Mouse (Mus musculus): Measurements from ENCODE around the gene Dnpep. TPM values are rescaled to one million over a fixed set of nuclear protein-coding genes. Genes with fewer than 3 reads are reported as not detected.

Gene Dnpep
- total RNA-seq, 4 experiments from 2014 or later = 56.5 to 63.2 (median 59.7) TPM

DNA sequence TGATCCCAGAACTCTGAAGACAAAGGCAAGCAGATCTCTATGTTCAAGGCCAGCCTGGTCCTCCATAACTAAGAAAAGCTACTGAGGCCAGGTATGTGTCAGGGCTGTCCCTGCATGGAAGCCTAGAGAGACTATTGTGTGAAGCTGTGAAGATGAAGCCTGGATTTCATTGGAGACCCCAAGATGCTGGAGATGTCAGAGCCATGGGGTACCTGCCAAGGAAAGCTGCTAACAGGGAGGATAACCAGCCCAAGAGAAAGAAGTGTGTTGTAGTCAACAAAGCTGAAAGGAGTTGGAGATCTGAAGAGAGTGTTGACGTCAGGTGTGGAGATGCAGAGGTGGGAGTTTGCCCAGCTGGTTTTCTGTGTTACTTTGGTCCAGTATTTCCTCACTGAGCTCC is 13.5 kb upstream of the Dnpep start:
- DNase-seq (ENCODE audit: low spot score in 2 of 2) = no peak

DNA sequence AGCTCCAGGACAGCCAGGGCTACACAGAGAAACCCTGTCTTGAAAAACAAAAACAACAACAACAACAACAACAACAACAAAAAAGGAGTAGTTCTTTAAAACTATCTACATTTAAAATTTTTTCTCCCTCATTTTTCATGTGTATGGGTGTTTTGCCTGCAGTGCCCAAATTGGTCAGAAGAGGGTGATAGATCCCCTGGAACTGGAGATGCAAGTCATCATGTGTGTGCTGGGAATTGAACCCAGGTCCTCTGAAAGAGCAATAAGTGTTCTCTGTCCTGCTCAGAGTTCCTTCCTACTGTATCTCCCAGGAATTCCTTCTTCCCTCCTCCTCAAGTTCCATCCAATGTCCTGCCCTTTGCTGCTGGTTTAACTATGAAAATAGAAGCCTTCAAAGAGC is 9.7 kb upstream of the Dnpep start:
- DNase-seq (ENCODE audit: low spot score in 2 of 2) = no peak

DNA sequence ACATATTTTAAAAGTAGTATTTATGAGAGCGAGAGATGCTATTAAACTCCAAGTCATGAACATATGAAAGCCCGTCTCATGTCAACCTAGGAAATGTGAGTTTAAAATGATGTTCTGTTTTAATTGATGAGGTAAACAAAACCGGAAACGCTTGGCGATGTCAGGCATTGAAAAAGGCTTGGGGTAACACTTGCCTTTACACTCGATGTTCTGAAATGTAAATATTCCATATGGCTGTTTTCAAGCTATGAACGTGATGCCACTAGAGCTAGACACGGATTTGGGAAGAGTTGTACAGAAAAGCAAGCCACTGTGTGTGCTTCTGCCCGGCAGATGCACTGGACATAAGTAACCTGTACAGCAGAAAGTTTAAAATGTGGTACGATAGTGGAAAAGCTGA is 1.4 kb upstream of the Dnpep start:
- DNase-seq (ENCODE audit: low spot score in 2 of 2) = no peak

DNA sequence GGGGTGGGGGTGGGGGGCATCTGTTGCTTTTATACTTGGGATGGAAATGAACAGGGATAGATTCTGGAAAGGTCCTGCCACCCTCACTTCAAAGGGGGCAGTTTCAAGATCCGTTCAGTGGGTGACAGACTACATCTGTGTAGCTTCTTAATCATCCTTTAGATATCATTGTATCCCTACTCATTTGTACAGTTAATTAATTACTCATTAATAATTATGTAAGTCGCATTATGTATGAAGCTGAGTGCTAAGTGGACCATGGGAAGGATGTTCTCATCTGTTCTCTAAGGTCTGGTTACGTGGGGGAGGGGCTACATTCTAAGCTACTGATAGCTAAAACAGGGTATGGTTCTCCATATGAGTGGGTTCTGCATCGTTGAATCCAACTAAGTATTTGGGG is 946 bp upstream of the Dnpep start:
- peak in 1 of 2 experiments; percentile 44 for DNase-seq (ENCODE audit: low spot score in 2 of 2)

DNA sequence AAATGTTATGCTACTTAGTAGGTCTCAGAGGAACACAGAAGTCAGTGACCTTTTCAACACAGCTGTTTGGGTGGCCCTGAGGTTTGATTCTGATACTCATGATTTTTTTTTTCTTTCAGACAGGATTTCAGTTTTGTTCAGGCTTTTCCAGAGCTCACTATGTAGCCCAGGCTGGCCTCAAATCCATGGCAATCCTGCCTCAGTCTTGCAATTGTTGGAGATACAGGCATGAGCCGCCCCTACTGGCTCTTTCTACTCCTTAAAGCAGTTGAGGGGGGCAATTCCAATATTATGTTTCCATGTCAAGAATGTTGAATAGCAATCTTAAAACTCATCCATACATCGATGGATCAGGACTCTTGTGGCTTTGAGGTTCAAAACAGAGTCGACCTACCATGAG is 511 bp upstream of the Dnpep start:
- DNase-seq (ENCODE audit: low spot score in 2 of 2) = no peak

DNA sequence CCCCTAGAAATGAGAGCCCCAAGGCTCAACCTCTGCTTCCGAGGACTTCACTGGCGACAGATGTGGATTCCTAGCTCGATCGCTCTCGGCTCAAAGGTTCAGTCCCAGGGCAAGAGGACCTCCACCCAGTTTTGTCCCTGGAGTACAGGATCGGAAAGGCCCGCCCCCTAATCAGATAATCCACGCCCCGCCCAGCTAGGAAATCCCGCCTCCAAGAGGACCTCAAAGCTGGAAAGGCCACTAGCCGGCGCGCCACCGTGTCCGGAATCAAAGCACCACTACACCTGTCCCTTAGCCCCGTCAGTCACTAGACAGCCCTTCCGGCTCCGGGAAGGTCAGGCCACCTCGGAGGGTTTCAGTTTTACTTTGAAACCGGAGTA is 939 bp downstream of the Dnpep start:
- peak in 1 of 2 experiments; percentile 52 for DNase-seq (ENCODE audit: low spot score in 2 of 2)

DNA sequence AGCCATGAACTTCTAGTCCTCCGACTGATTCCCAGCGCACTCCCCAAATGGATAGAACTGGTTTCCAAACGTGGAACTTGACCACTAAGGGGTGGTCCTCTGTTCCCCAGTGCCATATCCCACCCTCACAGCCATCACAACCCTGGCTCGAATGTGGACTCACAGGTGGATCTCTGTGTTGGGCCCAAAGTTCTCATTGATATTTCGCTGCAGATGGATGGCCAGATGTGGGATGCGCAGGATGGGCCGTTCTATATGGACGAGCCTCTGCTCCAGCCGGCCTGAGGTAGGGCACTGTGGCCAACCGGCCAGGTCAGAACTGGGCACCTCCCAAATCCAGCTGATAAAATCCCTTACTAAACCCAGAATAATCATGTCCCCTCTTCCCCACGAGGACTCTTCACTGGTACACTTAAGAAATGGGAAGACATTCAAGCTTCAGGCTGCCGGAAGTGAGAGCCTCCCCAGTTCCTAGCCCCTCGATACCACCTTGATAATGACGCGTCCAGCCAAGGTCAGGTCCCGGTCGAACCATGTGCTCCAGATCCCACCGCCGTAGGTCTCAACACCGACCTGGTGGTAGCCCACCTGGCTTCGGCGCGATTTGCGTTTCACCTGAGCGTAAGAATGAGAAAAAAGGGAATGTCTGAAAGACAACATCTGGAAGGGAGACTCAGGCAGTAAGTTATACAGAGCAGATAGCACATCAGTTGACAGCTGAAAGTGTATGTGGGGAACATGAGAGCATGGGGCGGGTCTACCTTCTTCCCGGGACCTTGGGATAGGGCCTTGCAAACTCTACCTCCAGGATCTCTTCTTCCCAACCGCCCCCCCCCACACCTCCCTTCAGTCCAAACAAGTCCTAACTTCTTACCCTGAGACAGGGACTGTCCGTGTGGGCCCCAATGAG is 2.1 kb downstream of the Dnpep start:
- DNase-seq (ENCODE audit: low spot score in 2 of 2) = no peak

DNA sequence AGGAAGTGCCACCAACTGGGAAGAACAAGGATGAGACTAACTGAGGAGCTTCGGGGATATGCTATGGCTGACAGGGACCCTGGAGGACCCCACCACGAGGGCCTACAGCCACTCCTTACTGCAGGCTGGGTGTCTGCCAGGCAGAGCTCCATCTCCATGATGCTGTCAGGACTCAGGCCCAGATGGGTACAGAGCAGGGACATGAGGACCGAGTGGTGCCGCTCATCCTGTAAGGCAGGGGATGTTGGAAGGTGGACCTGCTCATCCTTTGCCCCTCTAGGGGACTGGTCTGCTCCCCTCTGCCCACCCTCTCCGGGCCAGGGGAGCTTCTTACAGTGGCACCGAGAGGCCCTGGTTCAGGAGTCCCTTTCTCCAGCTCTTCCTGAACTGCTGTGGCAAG is 2.8 kb downstream of the Dnpep start:
- no peak for DNase-seq (ENCODE audit: low spot score in 2 of 2)

DNA sequence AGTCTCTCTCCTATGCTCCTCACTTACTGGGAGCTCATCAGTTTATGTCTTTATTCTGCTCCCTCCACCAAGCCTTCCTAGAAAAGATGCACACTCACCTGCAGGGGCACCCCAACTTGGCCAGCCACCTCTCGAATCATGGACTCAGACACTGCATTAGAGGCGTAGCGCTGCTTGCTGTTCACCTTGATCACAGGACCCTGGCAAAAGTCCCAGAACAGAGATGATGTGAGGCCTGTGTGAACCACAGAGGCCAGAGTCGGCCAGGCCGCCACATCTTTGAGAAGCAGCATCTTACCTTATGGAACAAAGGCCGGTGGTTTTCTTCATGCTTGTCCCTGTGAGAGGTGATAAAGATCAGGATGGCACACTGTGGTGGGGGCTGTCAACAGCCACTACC is 6.1 kb downstream of the Dnpep start:
- DNase-seq (ENCODE audit: low spot score in 2 of 2) = no peak

DNA sequence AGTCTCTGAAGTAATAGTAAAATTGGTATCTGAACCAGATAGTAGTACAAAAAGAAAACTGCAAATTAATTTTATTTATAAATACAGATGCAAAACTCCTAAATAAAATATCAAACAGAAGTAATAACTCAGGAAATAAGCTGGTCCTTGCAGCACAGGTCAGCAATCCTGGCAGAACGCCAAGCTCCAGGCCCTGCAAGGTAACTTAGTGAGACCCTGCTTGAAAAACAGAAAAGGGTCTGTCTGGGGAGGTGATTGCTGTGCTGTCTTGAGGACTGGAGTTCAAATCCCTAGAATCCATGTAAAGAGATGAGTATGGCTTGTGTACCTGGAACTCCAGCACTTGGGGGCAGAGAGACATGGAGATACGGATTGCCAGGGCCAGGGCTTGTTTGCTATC is 13.1 kb downstream of the Dnpep start:
- DNase-seq (ENCODE audit: low spot score in 2 of 2) = no peak

DNA sequence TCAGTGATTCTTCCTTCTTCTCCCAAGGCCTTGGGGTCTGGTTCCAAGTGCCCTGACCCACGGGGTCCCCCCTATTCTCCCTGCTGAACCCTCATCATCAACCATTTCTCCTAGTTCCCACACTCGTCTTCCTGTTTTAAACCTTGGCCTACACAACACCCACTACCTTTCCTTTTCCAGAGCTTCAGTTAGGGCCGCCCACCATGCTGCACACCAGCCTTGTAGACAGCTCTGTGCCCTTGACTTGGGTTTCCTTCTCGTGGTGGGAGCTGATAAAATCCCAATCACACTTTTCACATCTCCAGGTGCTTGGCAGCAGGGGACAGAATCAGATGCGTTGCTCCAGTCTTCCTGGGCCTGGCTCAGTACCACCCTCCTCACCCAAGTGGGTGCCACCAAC is 23.5 kb downstream of the Dnpep start:
- DNase-seq (ENCODE audit: low spot score in 2 of 2) = peak in 1 of 2 experiments; percentile 59

DNA sequence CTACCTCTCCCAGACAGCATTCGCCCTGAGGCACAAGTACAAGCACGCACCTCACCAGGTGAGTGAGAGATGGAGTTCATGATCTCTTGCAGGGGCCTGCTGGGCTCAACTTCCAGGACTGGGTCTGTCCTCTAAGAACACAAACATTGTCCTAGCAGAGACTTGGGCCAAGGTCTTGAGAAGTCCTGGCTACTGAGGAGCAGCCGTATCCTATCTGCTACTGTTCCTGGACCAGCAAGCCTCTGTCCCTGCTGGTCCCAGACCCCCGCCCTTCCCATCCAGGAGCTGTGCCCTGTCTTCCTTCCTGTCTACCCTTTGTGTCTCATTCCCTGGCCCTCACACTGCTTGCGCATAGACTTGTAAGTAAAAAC is 24.5 kb downstream of the Dnpep start:
- no peak for DNase-seq (ENCODE audit: low spot score in 2 of 2)

DNA sequence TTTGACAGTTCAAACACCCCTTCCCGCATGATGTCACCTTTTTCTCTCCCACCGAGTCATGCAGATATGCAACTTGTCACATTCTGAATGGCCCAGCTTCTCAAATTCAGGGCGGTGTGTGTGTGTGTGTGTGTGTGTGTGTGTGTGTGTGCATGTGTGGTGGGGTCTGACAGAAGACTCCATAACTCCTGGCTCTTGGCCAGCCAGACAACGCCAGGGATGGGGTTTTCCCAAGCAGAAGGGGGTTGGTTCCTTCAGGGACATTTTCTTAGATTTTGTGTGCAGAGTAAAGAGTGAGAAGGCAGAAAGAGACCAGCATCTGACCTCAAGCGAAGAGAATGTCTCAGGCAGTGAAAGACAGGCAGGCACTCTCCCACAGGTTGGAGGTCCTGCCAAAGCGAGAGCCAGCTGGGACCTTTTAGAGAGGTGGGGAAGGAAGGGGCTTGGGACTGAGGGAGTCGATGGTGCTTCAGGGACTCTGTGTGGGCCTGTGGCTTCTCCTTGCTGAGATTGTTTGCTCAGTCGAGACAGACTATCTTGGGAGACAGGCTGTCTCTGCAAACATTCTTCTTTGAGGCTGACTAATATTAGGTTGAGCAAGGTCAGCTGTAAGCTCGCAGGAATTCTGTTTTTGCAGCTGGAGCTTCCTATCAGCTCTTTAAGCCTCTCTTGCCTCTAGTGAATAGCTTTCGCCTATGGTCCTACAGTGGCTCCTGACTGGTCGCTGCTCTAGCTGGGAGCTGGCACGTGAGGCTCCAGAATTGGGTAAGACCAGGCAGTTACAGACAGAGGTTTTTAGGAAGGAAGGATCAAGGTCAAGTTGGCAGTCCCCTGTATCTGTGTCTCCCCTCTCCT is 25.1 kb downstream of the Dnpep start:
- DNase-seq (ENCODE audit: low spot score in 2 of 2) = no peak

DNA sequence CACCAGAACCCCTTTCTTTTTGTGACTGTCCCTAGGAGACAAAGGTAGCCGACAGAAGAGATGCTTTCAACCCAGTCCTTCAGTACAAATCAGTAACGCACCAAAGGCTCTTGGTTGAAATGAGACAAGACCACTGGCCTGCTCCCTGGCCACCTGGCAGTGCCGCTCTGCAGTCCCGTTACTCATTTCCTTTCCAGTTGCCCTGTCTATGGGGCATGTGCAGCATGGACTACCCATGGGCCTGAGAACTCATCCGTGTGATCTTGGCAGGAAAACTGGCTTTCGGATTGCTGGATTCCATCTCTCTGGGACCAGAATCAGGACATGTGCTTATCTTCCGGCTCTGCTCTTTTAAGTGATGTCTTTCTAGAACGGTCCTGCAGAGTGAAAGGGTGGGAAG is 26.5 kb downstream of the Dnpep start:
- no peak for DNase-seq (ENCODE audit: low spot score in 2 of 2)

DNA sequence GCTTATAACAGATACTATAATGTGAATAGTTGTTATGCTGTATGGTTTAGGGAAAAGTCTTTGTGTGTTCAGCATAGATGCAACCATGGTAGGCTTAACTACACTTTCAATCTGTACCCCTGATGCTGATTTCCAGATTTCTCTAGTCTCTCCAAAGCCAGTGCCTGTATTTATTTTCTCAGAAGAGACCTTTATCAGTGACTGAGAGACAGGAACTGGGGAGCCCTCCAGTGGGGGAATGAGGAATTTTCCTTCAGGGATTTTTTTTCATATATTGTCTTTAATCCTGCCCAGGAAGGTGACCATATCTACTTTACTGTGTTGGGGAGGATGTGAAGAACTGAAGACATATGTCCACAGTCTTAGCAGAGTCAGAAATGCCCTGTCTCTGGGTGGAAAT is 27.2 kb downstream of the Dnpep start:
- no peak for DNase-seq (ENCODE audit: low spot score in 2 of 2)

DNA sequence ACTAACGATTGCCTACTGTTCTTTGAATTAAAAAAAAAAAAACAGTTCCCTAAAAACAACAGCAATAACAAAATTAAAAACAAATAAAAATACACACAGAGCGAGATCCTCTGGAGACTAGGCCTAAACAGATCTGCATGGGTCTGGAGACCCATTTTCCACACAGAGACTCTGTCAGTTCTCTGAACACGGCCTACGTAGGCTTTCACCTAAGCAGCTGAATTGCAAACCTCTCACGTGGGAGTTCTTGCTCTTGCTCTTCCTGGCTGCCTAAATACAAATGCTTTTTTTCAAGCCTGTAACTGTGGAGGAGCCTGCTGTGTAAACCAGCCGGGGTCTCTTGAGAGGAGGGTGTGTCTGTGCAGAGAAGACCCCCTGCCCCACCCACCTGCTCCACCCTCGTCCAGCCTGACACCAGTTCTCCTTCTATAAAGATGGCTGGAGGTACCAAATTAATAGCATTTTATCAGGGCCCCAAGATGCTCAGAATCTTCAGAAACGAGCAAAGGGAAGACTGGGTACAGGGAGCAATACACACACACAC is 27.8 kb downstream of the Dnpep start:
- no peak for DNase-seq (ENCODE audit: low spot score in 2 of 2)

DNA sequence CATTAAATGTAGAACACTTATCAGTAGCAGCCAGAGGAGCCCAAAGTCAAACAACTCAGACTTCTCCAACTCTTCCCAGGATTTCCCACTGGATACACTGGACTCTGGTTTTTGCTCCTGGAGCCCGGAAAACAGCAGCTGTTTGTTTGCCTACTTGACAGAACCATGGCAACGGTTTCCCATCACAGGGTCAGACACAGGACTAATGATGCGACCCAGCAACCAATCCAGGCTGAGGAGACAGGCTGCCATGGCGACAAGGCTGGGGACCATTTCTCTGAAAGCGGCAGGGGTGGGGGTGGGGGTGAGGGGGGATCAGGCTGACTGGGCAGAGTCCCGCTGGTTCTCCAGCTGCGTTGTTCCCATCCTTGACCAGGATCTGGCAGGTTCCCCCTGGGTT is 28.4 kb downstream of the Dnpep start:
- DNase-seq (ENCODE audit: low spot score in 2 of 2) = no peak

DNA sequence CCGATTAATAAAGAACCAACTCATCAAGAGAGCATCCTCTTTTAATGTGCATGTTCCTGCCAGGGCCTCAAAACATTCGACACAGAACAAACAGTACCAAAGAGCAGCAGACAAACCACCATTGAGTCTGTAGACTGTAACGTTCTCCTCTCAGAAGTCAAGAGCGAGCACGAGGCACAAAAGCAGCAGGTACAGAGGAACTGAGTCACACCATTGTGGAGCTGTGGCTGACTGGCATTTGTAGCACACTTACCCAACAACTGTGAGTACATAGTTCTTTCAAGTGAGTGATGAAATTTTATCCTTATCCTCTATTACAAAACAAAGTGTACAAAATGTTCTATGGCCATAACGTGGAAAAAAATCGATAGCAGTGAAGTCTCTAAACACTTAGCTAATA is 32.9 kb downstream of the Dnpep start:
- DNase-seq (ENCODE audit: low spot score in 2 of 2) = no peak

DNA sequence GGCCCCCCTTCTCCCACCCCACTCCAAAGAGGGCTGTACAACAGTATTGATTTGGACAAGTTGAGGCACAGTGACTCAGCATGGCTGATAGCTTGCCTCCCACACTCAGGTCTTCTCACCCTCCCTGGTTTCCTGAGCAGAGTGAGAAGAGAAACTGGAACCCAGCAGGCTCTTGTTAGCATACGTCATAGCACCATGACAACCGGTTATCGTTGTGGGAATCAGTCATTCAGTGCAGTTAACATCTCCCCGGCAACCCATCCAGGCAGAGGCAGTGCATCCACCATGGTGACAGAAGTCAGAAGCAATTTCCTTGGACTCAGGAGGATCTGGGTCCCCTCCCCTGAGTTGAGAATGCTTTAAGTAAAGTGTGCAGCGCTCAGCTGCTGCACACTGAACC is 34.8 kb downstream of the Dnpep start:
- peak in 1 of 2 experiments; percentile 34 for DNase-seq (ENCODE audit: low spot score in 2 of 2)

DNA sequence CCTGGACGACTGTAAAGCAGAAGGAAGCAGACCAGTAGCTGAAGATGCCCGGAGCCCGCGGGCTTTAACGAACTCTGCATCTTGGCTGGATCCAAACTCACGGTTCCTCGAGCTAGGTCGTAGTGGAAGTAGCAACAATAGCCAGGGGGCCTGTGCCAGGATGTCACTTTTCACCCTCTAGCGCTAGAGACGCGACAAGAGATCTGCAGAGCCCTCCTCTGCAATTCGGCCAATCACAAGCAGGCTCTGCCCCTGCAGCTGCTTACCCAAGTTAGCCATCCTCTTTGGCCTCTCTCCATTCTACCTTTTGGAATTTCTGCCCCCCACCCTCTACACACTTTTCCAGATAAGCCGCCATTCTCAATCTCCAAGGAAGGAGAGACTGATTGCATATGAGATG is 39.6 kb downstream of the Dnpep start, which contains the start of gene Resp18:
TSS of gene Resp18 (minus strand) at position 188 of the 400 bp plus-strand sequence.
- DNase-seq (ENCODE audit: low spot score in 2 of 2) = no peak

DNA sequence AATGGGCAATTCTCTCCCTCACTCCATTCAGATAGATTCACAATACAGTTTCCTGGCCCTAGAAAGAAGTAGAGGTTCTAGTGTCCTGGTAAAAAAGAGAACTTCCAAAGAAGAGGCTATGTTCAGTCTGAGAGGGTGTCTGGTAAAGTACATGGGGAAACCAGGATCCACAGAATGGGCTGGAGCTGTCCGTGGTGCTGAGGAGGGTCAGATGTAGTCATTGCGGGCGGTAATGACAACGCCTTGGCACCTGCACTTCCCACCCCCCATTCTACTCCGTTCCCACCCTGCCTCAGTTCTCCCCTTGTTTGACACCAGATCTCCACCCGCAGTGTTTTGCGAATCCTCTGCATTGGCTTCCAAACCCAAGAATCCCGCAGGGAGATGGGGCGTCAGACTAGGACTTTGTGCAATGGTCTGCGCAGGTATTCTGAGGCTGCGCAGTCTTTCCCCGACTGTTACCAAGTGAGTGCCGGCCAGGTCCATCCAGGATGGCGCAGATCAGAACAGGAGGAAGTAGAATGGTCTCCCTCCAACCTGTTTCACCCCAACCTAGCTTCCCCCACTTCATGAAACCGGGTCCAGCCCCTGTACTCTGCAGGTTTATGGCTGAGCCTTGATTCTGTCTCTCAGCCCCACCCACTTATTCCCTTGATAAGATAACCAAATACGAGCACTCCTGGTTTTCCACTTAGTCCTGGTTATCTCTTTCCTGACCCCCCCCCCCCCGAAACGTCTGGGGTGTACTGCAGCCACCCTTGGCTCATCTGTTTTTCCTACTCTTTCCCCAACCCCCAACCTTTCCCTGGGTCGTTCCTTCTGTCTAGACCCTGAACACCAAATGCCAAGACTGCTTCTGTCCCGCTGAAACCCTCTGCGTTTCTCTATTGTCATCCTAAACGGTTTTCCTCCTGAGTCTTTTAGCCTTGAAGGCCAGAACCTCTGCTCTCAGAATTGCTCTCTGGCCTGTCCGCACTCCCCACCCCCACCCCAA is 40.3 kb downstream of the Dnpep start:
- DNase-seq (ENCODE audit: low spot score in 2 of 2) = no peak

Measured in left cerebral cortex, adult 8-10 months (tissue).